Mouse (Mus musculus): ENCODE data around the gene Prcd.
A peak's percentile ranks its signal among the peaks of the same experiment; 100 is the strongest.
"Not testable (repeated sequence)": the region's sequence is repeated elsewhere in the genome, so short reads cannot be mapped to it uniquely, and the experiment has no call there.

Gene Prcd

GRCm38 (mm10) chr11:116649711-116650337, 3.5 kb upstream of the Prcd start:
- DNase-seq (ENCODE audit: low spot score) = no peak

DNA sequence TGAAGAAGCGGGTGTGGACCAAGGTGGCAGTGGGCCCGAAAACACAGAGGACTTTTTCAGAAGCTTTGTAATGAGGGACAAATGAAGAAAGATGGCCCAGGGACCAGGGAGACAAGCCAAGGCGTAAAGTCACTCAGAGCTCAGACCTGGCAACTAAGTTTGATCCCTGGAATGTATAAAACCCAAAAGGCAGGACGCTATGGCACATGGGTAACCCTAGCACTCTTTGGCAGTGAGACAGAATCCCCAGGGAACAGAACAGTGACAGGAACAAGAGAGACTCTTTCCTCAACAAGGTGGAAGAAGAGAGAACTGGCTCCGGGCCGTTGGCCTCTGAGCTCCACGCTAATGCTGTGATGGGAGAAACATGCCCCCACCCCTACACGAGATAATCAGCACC, 2.5 kb upstream of the Prcd start:
- DNase-seq (ENCODE audit: low spot score) = no peak

DNA sequence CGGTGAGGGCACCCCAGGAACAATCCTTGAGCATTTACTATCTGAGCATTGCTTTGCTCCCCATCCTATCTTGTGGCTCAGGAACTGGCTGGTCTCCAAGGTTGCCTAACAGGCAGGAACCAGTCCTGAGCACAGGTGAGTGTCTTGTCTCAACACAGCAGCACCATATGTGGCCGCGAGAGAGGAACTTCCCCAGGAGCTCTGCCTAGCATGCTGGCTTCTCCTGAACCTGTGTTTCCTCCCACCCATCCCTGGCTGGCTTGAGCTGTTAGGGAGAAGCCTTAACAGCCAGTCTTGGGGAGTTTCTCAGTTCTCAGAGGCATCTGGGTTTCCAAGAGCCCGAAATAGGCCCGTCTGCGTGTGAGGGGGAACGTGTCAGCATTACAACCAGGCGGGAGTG, 2.0 kb upstream of the Prcd start:
- no peak for DNase-seq (ENCODE audit: low spot score)

- no peak for DNase-seq (ENCODE audit: low spot score)
Observed at GRCm38 (mm10) chr11:116652330-116653098, 820 bp upstream of the Prcd start.

DNA sequence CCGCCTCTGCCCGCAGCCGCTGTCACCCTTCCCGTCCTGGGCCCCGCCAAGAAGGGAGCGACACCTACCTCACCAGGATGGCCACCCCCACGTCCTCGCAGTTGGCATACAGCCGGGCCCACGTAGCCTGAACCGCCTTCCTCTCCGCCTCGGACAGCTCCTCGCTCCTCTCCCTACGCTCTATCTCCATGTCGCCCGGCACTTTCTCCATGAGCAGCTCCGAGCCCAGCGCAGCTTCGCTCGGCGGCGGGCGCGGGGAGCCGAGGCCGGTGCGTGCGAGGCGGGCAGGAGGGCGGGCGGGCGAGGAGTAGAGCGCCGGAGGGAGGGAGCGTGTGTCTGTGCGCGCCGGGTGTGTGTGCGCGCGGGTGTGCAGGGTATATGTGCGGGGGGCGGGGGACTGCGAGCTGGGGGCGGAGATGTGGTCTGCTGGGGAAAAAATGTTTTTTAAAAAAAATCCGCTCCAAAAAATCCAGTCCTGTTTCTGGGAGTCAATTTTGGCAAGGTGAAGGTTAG, 431 bp downstream of the Prcd start:
- peak; percentile 45 for DNase-seq (ENCODE audit: low spot score)

DNA sequence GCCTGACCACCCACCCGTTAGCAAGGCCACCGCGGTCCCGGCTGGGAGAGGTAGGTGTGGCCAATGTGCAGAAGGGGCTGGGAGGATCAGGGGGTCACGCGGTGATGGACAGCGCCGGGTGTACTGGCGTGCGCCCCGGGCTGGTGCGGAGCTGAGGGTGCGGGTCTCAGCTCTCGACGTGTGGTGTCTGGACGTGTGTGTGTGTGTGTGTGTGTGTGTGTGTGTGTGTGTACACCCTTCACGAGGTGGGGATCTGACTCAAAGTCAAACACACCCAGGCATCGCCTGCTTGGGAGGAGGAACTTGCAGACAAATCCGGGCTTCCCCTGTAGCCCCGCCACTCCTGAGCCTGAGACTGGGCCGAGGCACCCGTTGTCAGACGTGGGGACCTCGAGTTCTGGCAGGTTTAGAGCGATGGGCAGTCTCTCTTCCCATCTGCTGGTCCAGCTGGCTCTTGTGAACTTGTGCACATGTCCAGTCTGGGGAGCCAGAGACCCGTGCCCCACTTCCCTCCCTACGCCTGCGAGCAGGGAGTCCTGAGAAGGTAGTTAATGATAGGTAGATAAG, 1.0 kb downstream of the Prcd start, which contains the start of gene Cygb:
Cygb (minus strand) TSS at position 59 of the 567 bp plus-strand sequence.
- DNase-seq (ENCODE audit: low spot score) = peak; percentile 57

- DNase-seq (ENCODE audit: low spot score) = no peak
Observed at GRCm38 (mm10) chr11:116656348-116657191, 3.2 kb downstream of the Prcd start.

- DNase-seq (ENCODE audit: low spot score) = peak; percentile 95
Observed at GRCm38 (mm10) chr11:116657311-116658223, 4.2 kb downstream of the Prcd start.

- no peak for DNase-seq (ENCODE audit: low spot score)
Observed at GRCm38 (mm10) chr11:116658238-116658637, 4.9 kb downstream of the Prcd start.

- no peak for DNase-seq (ENCODE audit: low spot score)
Observed at GRCm38 (mm10) chr11:116659027-116659621, 5.8 kb downstream of the Prcd start.

DNA sequence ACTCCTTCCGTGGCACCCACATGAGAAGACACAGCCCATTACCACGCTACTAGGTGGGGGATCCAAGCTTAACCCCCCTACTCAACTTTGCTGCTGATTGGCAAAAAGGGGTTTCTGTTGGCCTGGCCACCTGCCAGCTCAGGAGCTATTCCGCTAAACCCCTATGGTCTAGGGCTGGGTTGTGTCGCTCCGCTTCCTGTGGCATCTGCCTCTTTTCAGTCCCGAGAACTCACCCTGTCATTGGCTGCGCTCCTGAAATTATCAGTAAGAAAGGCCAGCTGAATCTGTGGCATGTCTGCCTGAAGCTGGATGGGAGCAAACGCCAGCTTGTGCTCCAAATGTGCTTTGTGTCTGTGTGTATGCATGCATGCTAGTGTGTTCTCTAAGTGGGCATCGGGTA, 6.8 kb downstream of the Prcd start:
- no peak for DNase-seq (ENCODE audit: low spot score)

DNA sequence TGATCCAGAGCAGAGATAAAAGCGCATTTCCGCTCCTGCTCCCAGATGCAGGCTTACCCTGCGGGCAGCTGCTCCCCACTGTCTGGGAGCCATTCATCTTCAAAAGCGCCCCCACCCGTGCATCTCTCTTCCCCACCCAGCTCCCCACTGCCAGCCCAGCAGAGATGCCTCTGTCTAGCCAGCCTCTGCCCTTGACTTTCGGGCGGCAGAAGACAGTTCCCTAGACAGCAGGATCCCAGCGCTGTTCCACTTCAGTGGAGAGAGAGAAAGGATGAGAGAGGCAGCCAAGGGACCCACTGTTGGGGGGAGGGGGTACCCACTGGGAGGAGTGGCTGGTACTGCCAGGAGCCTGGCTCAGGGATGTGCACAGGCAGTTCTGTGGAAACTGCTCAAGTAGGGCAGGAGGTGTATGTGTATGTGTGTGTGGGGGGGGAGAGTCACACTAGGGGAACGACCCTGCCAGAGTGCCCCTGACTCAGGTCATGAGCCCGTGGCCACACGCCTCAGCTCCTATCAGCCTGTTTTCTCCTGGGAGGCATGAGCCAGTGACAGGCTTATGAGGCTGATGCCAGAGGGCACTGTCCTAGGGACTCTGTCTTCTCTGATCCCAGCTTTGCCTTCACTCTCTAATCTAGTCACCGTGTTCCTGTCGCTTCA, 8.1 kb downstream of the Prcd start:
- peak; percentile 78 for DNase-seq (ENCODE audit: low spot score)

- DNase-seq (ENCODE audit: low spot score) = no peak
Observed at GRCm38 (mm10) chr11:116661948-116662377, 8.6 kb downstream of the Prcd start.

DNA sequence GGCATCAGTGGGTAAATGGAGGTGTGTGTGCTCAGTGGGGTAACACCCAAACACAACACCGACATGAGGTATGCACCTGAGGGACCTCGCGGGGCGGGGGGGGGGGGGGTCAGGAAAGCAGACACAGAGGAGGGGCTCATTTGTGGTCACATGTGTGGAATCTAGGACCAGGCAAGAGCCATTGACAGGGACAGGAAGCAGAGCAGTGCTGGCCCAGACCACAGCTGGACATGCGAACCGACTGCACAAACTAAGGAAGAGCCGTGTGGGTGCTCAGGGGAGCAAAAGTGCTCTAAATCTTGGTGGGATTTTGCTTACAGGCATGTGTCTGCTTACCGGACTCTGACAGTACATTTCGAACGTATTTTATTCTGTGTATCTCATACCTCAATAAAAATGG, 12.0 kb downstream of the Prcd start:
- DNase-seq (ENCODE audit: low spot score) = no peak

GRCm38 (mm10) chr11:116666566-116666965, 13.2 kb downstream of the Prcd start:
- DNase-seq (ENCODE audit: low spot score) = no peak

- DNase-seq (ENCODE audit: low spot score) = not testable (repeated sequence)
Observed at GRCm38 (mm10) chr11:116667012-116667411, 13.7 kb downstream of the Prcd start.

- DNase-seq (ENCODE audit: low spot score) = no peak
Observed at GRCm38 (mm10) chr11:116667930-116668329, 14.6 kb downstream of the Prcd start.

- DNase-seq (ENCODE audit: low spot score) = no peak
Observed at GRCm38 (mm10) chr11:116668381-116668825, 15.1 kb downstream of the Prcd start.

GRCm38 (mm10) chr11:116668839-116669238, 15.5 kb downstream of the Prcd start:
- DNase-seq (ENCODE audit: low spot score) = no peak

DNA sequence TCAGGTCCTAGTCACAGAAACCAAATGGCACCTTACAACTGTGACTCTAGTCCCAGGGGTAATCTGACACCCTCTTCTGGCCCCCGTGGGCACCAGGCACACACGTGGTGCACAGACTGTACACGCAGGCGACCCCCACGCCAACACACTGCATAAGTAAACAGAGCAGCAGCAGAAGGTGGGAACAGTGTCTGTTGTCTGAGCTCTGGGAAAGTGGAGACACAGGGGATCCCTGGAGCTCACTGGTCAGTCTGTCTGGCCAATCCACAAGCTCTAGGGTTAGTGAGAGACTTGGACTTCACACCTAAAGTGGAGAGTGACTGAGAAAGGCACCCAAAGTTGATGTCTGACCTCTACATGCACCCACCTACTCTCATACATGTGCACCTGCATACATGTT, 16.0 kb downstream of the Prcd start:
- DNase-seq (ENCODE audit: low spot score) = no peak

Measured in retina, embryonic 14.5 days (tissue).